Comparison of ENCODE assay signal across 15 mouse cellular contexts in genomic region chr5:128332766-128333165, GRCm38 (mm10).
"Had no signal": no experiment of that assay in that cellular context is flagged by ENCODE, and none has a peak within 500 bp of the region (broad histone marks: within the 10 kb centered on the region; RNA-seq: fewer than 3 reads in every experiment).

No protein-coding gene starts in this region.

- H3K4me2 ChIP-seq: midbrain, embryonic 12.5 days; neural tube, embryonic 13.5 days had no signal

- H3K4me3 ChIP-seq: layer of hippocampus, adult 2 months; midbrain, embryonic 12.5 days; neural tube, embryonic 13.5 days had no signal

- H3K4me1 ChIP-seq: midbrain, embryonic 12.5 days had no signal

- H3K27me3 ChIP-seq: midbrain, embryonic 12.5 days; neural tube, embryonic 13.5 days had no signal

- DNase-seq: kidney, adult 11 months; kidney, adult 9 months; kidney, postnatal 4 days; left cerebral cortex, postnatal 4 days; lung, adult 2 months; retina, postnatal 1 day; right cerebral cortex, postnatal 14 days; thymus, adult 18-20 months; thymus, postnatal 14 days had no signal

- H3K36me3 ChIP-seq: midbrain, embryonic 12.5 days; neural tube, embryonic 13.5 days had no signal

- H3K9ac ChIP-seq: liver, embryonic 14.5 days; midbrain, embryonic 12.5 days; neural tube, embryonic 13.5 days had no signal

- ATAC-seq: midbrain, embryonic 16.5 days had no signal

- H3K27ac ChIP-seq: kidney, postnatal 0 days; layer of hippocampus, adult 2 months; liver, embryonic 14.5 days; midbrain, embryonic 12.5 days; neural tube, embryonic 13.5 days had no signal

- H3K9me3 ChIP-seq: midbrain, embryonic 12.5 days; neural tube, embryonic 13.5 days had no signal
